Mouse (Mus musculus) frontal cortex, postnatal 25 days (tissue): ENCODE results near the gene Olfr1020.

ENCODE experiments used
- DNase-seq, 2 experiments: peaks; one replicate each; pipeline ENCODE4 v3.0.0; 2022; ENCODE audit warnings: low spot score in 2 of 2

The Olfr1020 gene

DNA sequence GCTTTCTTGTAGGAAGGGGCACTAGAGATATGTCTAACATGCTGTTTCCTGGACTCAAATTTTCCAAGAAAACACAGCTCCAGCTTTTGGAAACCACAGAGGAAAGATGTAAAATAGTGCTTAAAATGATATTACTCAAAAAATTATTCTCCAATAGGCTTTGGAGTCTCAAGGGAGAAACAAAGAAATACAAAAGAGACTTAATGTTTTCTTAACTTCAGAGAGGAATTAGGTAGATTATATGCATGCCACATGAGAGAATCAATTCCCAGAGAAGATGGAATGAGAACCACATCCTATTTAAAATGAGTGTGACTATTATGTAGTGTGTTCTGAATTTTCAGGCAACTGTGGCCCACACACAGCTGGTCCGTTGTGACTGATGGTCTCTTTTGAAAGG is at the start of gene Olfr1020:
Gene Olfr1020, plus strand, starts transcription at position 301 of the 400 bp plus-strand sequence.
- DNase-seq: no peak

DNA sequence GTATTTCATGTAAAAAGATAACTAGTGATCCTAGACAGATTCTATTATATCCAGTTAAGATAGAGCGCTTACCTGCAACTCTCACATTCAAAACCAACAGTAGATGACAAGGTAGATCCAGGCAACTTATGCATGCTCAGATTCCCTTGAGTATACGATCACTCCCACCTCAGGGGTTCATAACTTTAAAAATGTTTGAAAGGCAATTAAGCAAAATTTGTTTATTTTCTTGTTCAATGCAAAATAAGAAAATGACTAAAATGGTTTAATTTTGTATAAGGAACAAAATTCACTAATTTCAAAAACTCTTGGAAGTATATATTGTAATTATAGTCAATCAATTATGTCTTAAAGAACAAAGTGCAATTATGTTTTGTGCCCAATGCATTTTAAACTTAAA is 44.4 kb upstream of the Olfr1020 start, which contains the start of gene Olfr1016:
Gene Olfr1016, minus strand, starts transcription at position 101 of the 400 bp plus-strand sequence.
- DNase-seq: no peak

DNA sequence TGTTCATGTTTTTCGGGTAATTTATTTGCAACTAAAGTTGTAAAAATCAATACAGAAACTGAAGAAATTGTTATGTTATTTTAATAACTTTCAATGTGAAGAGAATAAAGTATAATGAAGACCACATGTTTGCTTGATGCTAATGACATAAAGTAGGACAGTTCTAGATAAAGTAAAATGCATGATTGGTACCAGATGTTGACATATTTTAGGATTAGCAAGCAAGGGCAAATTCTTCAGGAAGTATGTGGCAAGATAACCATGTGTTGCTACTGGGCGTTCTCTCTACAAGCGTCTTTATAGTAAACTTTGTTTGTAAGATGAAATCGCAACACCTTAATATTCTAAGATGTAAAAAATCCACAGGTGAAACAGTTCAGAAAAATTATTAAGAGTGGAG is 42.3 kb upstream of the Olfr1020 start:
- DNase-seq: no peak

DNA sequence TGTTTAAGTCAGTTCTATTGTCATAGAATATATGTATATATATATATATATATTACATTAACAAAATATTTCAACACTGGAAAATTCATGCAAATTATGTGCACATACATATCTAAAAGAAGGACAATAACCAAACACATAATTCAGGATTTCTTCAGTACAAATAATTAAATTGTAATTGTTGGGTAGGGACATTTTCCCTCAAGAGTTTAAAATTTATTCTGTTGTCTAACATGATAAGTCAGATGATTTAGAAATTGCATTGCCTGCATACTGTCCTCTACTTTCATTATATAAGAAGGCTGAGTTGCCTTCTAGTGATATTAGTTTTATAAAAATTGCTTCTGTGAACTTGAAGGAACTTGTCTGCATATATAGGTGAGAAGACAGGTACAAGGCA is 28.7 kb upstream of the Olfr1020 start, which contains the start of gene Olfr1018:
Gene Olfr1018, plus strand, starts transcription at position 301 of the 400 bp plus-strand sequence.
- no peak for DNase-seq

DNA sequence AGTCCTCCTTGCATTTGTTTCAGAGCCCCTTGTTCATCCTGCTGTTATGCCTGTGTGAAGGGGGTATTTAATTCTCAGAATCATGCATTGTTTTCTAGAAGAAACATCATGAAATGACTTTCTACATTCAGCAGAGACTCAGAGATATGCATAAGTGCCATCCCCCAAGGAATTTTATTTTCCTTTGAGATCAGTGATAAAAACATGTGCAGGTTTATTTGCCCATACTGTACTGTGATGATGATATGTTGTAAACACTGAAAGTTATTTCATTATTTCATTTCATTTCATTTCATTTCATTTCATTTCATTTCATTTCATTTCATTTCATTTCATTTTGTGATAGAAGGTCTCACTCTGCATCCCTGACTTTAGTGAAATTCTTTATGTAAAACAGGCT is 1.4 kb upstream of the Olfr1020 start, which contains the start of gene Olfr1019:
Gene Olfr1019, minus strand, starts transcription at position 101 of the 400 bp plus-strand sequence.
- DNase-seq: no peak

DNA sequence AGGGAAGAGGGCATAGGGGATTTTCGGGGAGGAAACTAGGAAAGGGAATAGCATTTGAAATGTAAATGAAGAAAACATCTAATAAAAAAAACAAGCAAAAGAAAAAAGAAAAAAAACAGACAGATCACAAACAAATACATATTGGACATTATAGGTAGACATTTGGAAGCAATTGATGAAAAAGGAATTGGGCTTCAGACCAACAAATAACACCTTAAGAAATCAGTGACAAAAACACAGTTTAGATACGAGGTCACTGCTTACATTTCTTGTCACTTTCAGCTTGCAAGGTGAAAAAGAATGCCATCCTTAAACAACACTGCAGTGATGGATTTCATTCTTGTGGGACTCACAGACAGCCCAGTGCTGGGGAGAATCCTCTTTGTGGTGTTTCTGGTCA is 21.5 kb downstream of the Olfr1020 start, which contains the start of gene Olfr1022:
Gene Olfr1022, plus strand, starts transcription at position 301 of the 400 bp plus-strand sequence.
- DNase-seq: no peak

DNA sequence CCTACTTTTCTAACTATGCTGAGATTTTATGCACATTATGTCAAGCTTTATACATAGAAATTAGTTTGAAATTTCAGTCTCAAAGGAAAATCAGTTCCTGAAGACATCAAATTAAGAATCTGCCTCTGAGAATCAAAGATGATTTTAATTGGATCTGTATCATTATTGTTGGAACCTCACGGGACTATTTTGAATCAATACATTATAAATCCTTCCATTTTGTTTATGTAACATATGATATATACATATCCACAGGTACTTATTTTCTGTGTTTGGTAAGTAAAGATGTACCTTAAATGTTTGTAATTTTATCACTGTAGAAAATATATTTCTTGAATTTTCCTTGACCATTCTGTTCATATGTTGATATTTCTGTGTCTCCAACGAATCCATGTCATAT is 38.5 kb downstream of the Olfr1020 start, which contains the start of gene Olfr1023:
Gene Olfr1023, plus strand, starts transcription at position 301 of the 400 bp plus-strand sequence.
- DNase-seq: no peak
